ENCODE assay signal across 8 mouse cellular contexts in genomic region chr2:128122891-128123771, GRCm38 (mm10). TPM values are rescaled to one million over a fixed set of nuclear protein-coding genes. Genes with fewer than 3 reads are reported as not detected.
DNase-seq lines count a peak whose midpoint lies in the region; ATAC-seq and TF ChIP-seq lines count a peak whose summit lies in the region.

No protein-coding gene starts in this region.

- H3K27ac ChIP-seq in embryonic facial prominence, embryonic 15.5 days (replicated peaks) = no peak overlapping the region
- H3K27ac ChIP-seq in hindbrain, embryonic 10.5 days = peak overlapping the region; percentile 53
- H3K27ac ChIP-seq in limb, embryonic 12.5 days = no peak overlapping the region
- H3K27ac ChIP-seq in midbrain, embryonic 15.5 days = no peak overlapping the region

- peak; percentile 33 for DNase-seq in R1 (ENCODE audit: low read depth, low spot score)
- peak; percentile 57 for DNase-seq in hindbrain, embryonic 10.5 days (ENCODE audit: low spot score)
- peak; percentile 33 for DNase-seq in urinary bladder, adult 2 months (ENCODE audit: low spot score)

- H3K79me3 ChIP-seq in C2C12 (ENCODE audit: low read depth) = no peaks in the 10 kb centered on the region

- peak overlapping the region; percentile 96 for H3K4me2 ChIP-seq in embryonic facial prominence, embryonic 15.5 days (replicated peaks)
- H3K4me2 ChIP-seq in limb, embryonic 12.5 days = peak overlapping the region; percentile 97
- H3K4me2 ChIP-seq in midbrain, embryonic 15.5 days = peak overlapping the region; percentile 99

- peak; percentile 56 for TF ChIP-seq CTCF in C2C12 (IDR thresholded peaks at IDR 0.05; ENCODE audit: control insufficient read depth, insufficient read depth, insufficient read length)

- H3K4me3 ChIP-seq in C2C12 (ENCODE audit: insufficient read depth, poor library complexity, severe bottlenecking) = no peak overlapping the region
- H3K4me3 ChIP-seq in embryonic facial prominence, embryonic 15.5 days (replicated peaks) = peak overlapping the region; percentile 29
- H3K4me3 ChIP-seq in hindbrain, embryonic 10.5 days = peak overlapping the region; percentile 74
- H3K4me3 ChIP-seq in limb, embryonic 12.5 days (replicated peaks) = peak overlapping the region; percentile 76
- peak overlapping the region; percentile 84 for H3K4me3 ChIP-seq in midbrain, embryonic 15.5 days

- 2% methylated on average over 40 of the region's 40 CpGs for whole genome bisulfite sequencing in embryonic facial prominence, embryonic 15.5 days
- WGBS in hindbrain, embryonic 10.5 days = 2% methylated on average over 40 of the region's 40 CpGs
- 1% methylated on average over 40 of the region's 40 CpGs for WGBS in limb, embryonic 12.5 days
- WGBS in midbrain, embryonic 15.5 days = 3% methylated on average over 40 of the region's 40 CpGs

- H3K79me2 ChIP-seq in C2C12 (ENCODE audit: control insufficient read depth, insufficient read depth) = peaks cover 9% of the 10 kb centered on the region

- no peak overlapping the region for H3K9ac ChIP-seq in embryonic facial prominence, embryonic 15.5 days
- H3K9ac ChIP-seq in limb, embryonic 12.5 days (replicated peaks) = no peak overlapping the region; the same call in 1 of the 2 replicates
- H3K9ac ChIP-seq in midbrain, embryonic 15.5 days = no peak overlapping the region

- peaks cover 39% of the 10 kb centered on the region for H3K4me1 ChIP-seq in embryonic facial prominence, embryonic 15.5 days
- H3K4me1 ChIP-seq in hindbrain, embryonic 10.5 days (replicated peaks) = peaks cover 50% of the 10 kb centered on the region
- H3K4me1 ChIP-seq in limb, embryonic 12.5 days (replicated peaks) = peaks cover 31% of the 10 kb centered on the region
- peaks cover 50% of the 10 kb centered on the region for H3K4me1 ChIP-seq in midbrain, embryonic 15.5 days

- ATAC-seq in embryonic facial prominence, embryonic 15.5 days (ENCODE audit: insufficient number of reproducible peaks, low FRiP score, low TSS enrichment, low read depth) = no peak
- no peak for ATAC-seq in limb, embryonic 12.5 days (ENCODE audit: insufficient number of reproducible peaks, insufficient read depth, low FRiP score, low TSS enrichment, low read depth)
- ATAC-seq in midbrain, embryonic 15.5 days (replicated peaks) = no peak
- ATAC-seq in activated CD4-positive, CD25-positive, alpha-beta regulatory T cell, adult 4 months = no peak

- H3K27me3 ChIP-seq in C2C12 (ENCODE audit: control insufficient read depth, insufficient read depth, insufficient read length) = no peaks in the 10 kb centered on the region
- peaks cover 36% of the 10 kb centered on the region for H3K27me3 ChIP-seq in embryonic facial prominence, embryonic 15.5 days
- peaks cover 45% of the 10 kb centered on the region for H3K27me3 ChIP-seq in hindbrain, embryonic 10.5 days (ENCODE audit: insufficient read depth, poor library complexity, severe bottlenecking)
- peaks cover 41% of the 10 kb centered on the region for H3K27me3 ChIP-seq in limb, embryonic 12.5 days
- peaks cover 29% of the 10 kb centered on the region for H3K27me3 ChIP-seq in midbrain, embryonic 15.5 days (replicated peaks)

- no peaks in the 10 kb centered on the region for H3K36me3 ChIP-seq in C2C12 (ENCODE audit: control insufficient read depth, insufficient read depth)
- no peaks in the 10 kb centered on the region for H3K36me3 ChIP-seq in embryonic facial prominence, embryonic 15.5 days
- H3K36me3 ChIP-seq in hindbrain, embryonic 10.5 days = no peaks in the 10 kb centered on the region
- H3K36me3 ChIP-seq in limb, embryonic 12.5 days = no peaks in the 10 kb centered on the region
- no peaks in the 10 kb centered on the region for H3K36me3 ChIP-seq in midbrain, embryonic 15.5 days (replicated peaks)

- no peaks in the 10 kb centered on the region for H3K9me3 ChIP-seq in embryonic facial prominence, embryonic 15.5 days (replicated peaks)
- H3K9me3 ChIP-seq in hindbrain, embryonic 10.5 days = no peaks in the 10 kb centered on the region
- H3K9me3 ChIP-seq in limb, embryonic 12.5 days = no peaks in the 10 kb centered on the region
- H3K9me3 ChIP-seq in midbrain, embryonic 15.5 days = no peaks in the 10 kb centered on the region

- no peak overlapping the region for H3ac ChIP-seq in C2C12 (ENCODE audit: control insufficient read depth, insufficient read length, low read depth)

TF ChIP-seq in C2C12, 6 proteins besides CTCF, POLR2A, EP300 and RAD21:
- TF ChIP-seq MAX (IDR thresholded peaks at IDR 0.05) = no peak
- peak; percentile 15 for TF ChIP-seq MYOD1 (IDR thresholded peaks at IDR 0.05; ENCODE audit: control insufficient read depth, insufficient read length, low read depth)
- no peak for TF ChIP-seq CEBPB (IDR thresholded peaks at IDR 0.05; ENCODE audit: low read depth)

RNA-seq across cellular contexts. Expression of gene Bcl2l11, which starts 2.7 kb away (rescaled TPM):
- 4.0 TPM for polyA plus RNA-seq in C2C12 (2012; fragmentation: generic; extraction: Trizol)
- 17.3 and 17.4 TPM in 2 replicates for polyA plus RNA-seq in embryonic facial prominence, embryonic 15.5 days (2015; fragmentation: Nextera tagmentation; extraction: Ambion mirVana)
- 26.2 and 27.4 TPM in 2 replicates for polyA plus RNA-seq in hindbrain, embryonic 10.5 days (2016; fragmentation: Nextera tagmentation; extraction: Ambion mirVana)
- polyA plus RNA-seq in limb, embryonic 12.5 days (2016; fragmentation: Nextera tagmentation; extraction: Ambion mirVana) = 29.9 and 33.5 TPM in 2 replicates
- 11.8 and 12.0 TPM in 2 replicates for polyA plus RNA-seq in midbrain, embryonic 15.5 days (2015; fragmentation: Nextera tagmentation; extraction: Ambion mirVana)
- 13.4 and 14.4 TPM in 2 replicates for polyA plus RNA-seq in urinary bladder, adult 2 months (2012; rRNA removed)
- 10 to 100 TPM; 15.4 to 23.8 TPM for polyA plus RNA-seq in activated CD4-positive, CD25-positive, alpha-beta regulatory T cell, adult 4 months (2017; shearing (Covaris generic))
